Mouse (Mus musculus) liver, embryonic 14.5 days (tissue): ENCODE results near the gene Slc9a5. TPM values are rescaled to one million over a fixed set of nuclear protein-coding genes. Genes with fewer than 3 reads are reported as not detected.

Source experiments
- ATAC-seq: fragments of 200-750 bp; cut with Nextera tagmentation; 2 replicates; pipeline ENCODE4 v1.8.0; 2017; ENCODE audit warnings: moderate number of reproducible peaks, mild to moderate bottlenecking, moderate library complexity; ENCODE audit not compliant: insufficient read depth
- DNase-seq, 3 experiments: peaks; one replicate each; pipeline ENCODE4 v3.0.0-alpha.2; 2012 to 2013; ENCODE audit warnings: low read depth in 3 of 3, low spot score in 3 of 3
- H3K27ac ChIP-seq: fragments of 300-500 bp; sonication (generic); 2 replicates; pipeline ENCODE4 v1.5.1; 2014; ENCODE audit warnings: moderate library complexity, mild to moderate bottlenecking, control low read depth, inconsistent platforms
- H3K27me3 ChIP-seq: fragments of 300-500 bp; sonication (generic); 2 replicates; pipeline ENCODE4 v1.6.1; 2014; ENCODE audit warnings: mild to moderate bottlenecking, low read length, moderate library complexity; ENCODE audit not compliant: control insufficient read depth, insufficient read depth
- H3K36me3 ChIP-seq: fragments of 300-500 bp; sonication (generic); replicated peaks from 2 replicates; pipeline ENCODE4 v1.6.1; 2014; ENCODE audit warnings: low read depth; ENCODE audit not compliant: control insufficient read depth, insufficient read depth
- H3K4me1 ChIP-seq, 2 experiments: fragments of 200-500 bp in 1 of 2; fragments of 300-500 bp in 1 of 2; sonication (generic) in 1 of 2; replicated peaks; 2 replicates each; pipeline ENCODE4 v1.6.1; 2012 to 2014; ENCODE audit warnings: antibody characterized with exemption in 1 of 2, inconsistent platforms in 1 of 2, low read length in 1 of 2; ENCODE audit not compliant: control insufficient read depth in 2 of 2, insufficient read depth in 2 of 2
- H3K4me2 ChIP-seq: fragments of 300-500 bp; sonication (generic); 2 replicates; pipeline ENCODE4 v1.6.1; 2014; ENCODE audit warnings: low read depth, mild to moderate bottlenecking, control low read depth, moderate library complexity
- H3K4me3 ChIP-seq, 2 experiments: fragments of 200-500 bp in 1 of 2; fragments of 300-500 bp in 1 of 2; sonication (generic) in 1 of 2; 2 replicates each; pipeline ENCODE4 v1.5.1; 2012 to 2014; ENCODE audit warnings: low read depth in 2 of 2, low read length in 2 of 2, mild to moderate bottlenecking in 2 of 2, control low read depth in 1 of 2, inconsistent platforms in 1 of 2, moderate library complexity in 1 of 2; ENCODE audit not compliant: insufficient read depth in 1 of 2
- H3K9ac ChIP-seq: fragments of 300-500 bp; sonication (generic); replicated peaks from 2 replicates; pipeline ENCODE4 v1.6.1; 2014; ENCODE audit warnings: mild to moderate bottlenecking, control low read depth, moderate library complexity
- H3K9me3 ChIP-seq: fragments of 300-500 bp; sonication (generic); 2 replicates; pipeline ENCODE4 v1.6.1; 2016; ENCODE audit warnings: low read length, mixed read lengths; ENCODE audit not compliant: control insufficient read depth
- CTCF ChIP-seq: IDR thresholded peaks from 2 replicates; pipeline ENCODE4 v1.5.1; 2016; ENCODE audit warnings: antibody characterized with exemption, low read depth, control low read depth
- EP300 ChIP-seq: IDR thresholded peaks from 2 replicates; pipeline ENCODE4 v1.6.1; 2016; ENCODE audit warnings: antibody characterized with exemption, low read depth
- WGBS: fragments of 180-500 bp; shearing (Covaris S2); extraction: QIAGEN DNeasy Blood & Tissue Kit; methylation state at CpG from one replicate; pipeline ENCODE4 v1.1.7; 2014; ENCODE audit not compliant: insufficient replicate concordance; 5-methylcytosine and 5-hydroxymethylcytosine counted together
- polyA plus RNA-seq, 2 experiments: library from polyadenylated mRNA; depleted of rRNA in 1 of 2; stranded (reverse) in 1 of 2; unstranded in 1 of 2; fragments of >200 nt; fragmentation: Nextera tagmentation in 1 of 2; extraction: Ambion mirVana in 1 of 2; gene quantifications; 2 replicates each; pipeline versions ENCODE4 v1.2.1 to v1.2.3; 2012 to 2014

Slc9a5 gene
- polyA plus RNA-seq, 2 experiments: 0.08 to 0.87 TPM

- H3K27ac ChIP-seq: no peak overlapping the region
- H3K9ac ChIP-seq: no peak overlapping the region
- peaks cover 72% of the 10 kb centered on the region for H3K36me3 ChIP-seq
- ATAC-seq (no peak), DNase-seq (no peak)
- TF ChIP-seq CTCF (no peak), EP300 (no peak)
- H3K4me1 ChIP-seq: peaks cover 39 to 41% of the 10 kb centered on the region in 2 experiments
- no peaks in the 10 kb centered on the region for H3K9me3 ChIP-seq
- no peak overlapping the region for H3K4me2 ChIP-seq
- 92% methylated on average over 18 of the region's 18 CpGs for WGBS
- H3K4me3 ChIP-seq: no peak overlapping the region
- no peaks in the 10 kb centered on the region for H3K27me3 ChIP-seq
Measured at GRCm38 (mm10) chr8:105315073-105315769, 33.4 kb upstream of the Slc9a5 start.

- H3K4me3 ChIP-seq: no peak overlapping the region
- no peak overlapping the region for H3K27ac ChIP-seq
- H3K36me3 ChIP-seq: peaks cover 57% of the 10 kb centered on the region
- no peaks in the 10 kb centered on the region for H3K27me3 ChIP-seq
- no peak for TF ChIP-seq EP300
- TF ChIP-seq CTCF: no peak
- H3K4me1 ChIP-seq: peaks cover 38 to 43% of the 10 kb centered on the region in 2 experiments
- no peaks in the 10 kb centered on the region for H3K9me3 ChIP-seq
- WGBS: 84% methylated on average over 4 of the region's 4 CpGs
- DNase-seq: no peak
- H3K4me2 ChIP-seq: no peak overlapping the region
- no peak for ATAC-seq
- no peak overlapping the region for H3K9ac ChIP-seq
Measured at GRCm38 (mm10) chr8:105317941-105318340, 30.7 kb upstream of the Slc9a5 start.

GRCm38 (mm10) chr8:105318662-105319190, 29.9 kb upstream of the Slc9a5 start:
- H3K36me3 ChIP-seq: peaks cover 50% of the 10 kb centered on the region
- 76% methylated on average over 11 of the region's 11 CpGs for WGBS
- H3K4me3 ChIP-seq: no peak overlapping the region
- no peak for TF ChIP-seq CTCF
- no peak for TF ChIP-seq EP300
- no peaks in the 10 kb centered on the region for H3K27me3 ChIP-seq
- no peak overlapping the region for H3K27ac ChIP-seq
- H3K9ac ChIP-seq: no peak overlapping the region
- no peak overlapping the region for H3K4me2 ChIP-seq
- H3K9me3 ChIP-seq: no peaks in the 10 kb centered on the region
- ATAC-seq: no peak
- peaks cover 38 to 42% of the 10 kb centered on the region in 2 experiments for H3K4me1 ChIP-seq
- no peak for DNase-seq

GRCm38 (mm10) chr8:105323183-105323582, 25.5 kb upstream of the Slc9a5 start:
- Histone ChIP-seq H3K9ac (peak overlapping the region; percentile 81), H3K27ac (peak overlapping the region; percentile 98)

GRCm38 (mm10) chr8:105325641-105326093, 23.0 kb upstream of the Slc9a5 start:
- Histone ChIP-seq H3K27ac (peak overlapping the region; percentile 98), H3K4me2 (peak overlapping the region; percentile 89), H3K9ac (peak overlapping the region; percentile 80), H3K4me3 (peak overlapping the region; percentile 75 to 94), H3K27me3 (no peaks in the 10 kb centered on the region), H3K9me3 (no peaks in the 10 kb centered on the region), H3K4me1 (peaks cover 35 to 39% of the 10 kb centered on the region in 2 experiments), H3K36me3 (peaks cover 27% of the 10 kb centered on the region)
- WGBS: under 1% methylated on average over 12 of the region's 12 CpGs
- TF ChIP-seq CTCF (no peak), EP300 (no peak)
- ATAC-seq (peak; percentile 17), DNase-seq (no peak)

More at GRCm38 (mm10) chr8:105323183-105323582, 25.5 kb upstream of the Slc9a5 start:
- Histone ChIP-seq H3K9me3 (no peaks in the 10 kb centered on the region), H3K4me1 (peaks cover 50 to 53% of the 10 kb centered on the region in 2 experiments), H3K36me3 (peaks cover 18% of the 10 kb centered on the region), H3K27me3 (no peaks in the 10 kb centered on the region), H3K4me2 (peak overlapping the region; percentile 89), H3K4me3 (peak overlapping the region; percentile 64 to 75)
- peak; percentile 81 for ATAC-seq
- 17% methylated on average over 4 of the region's 4 CpGs for WGBS
- DNase-seq: peak; percentile 75 to 82 (median 81)
- TF ChIP-seq EP300: peak; percentile 87
- TF ChIP-seq CTCF: no peak
